Mouse (Mus musculus) forebrain, embryonic 11.5 days (tissue): Measurements from ENCODE around the gene Phlda1. TPM values are rescaled to one million over a fixed set of nuclear protein-coding genes. Genes with fewer than 3 reads are reported as not detected.

ENCODE experiments used
- polyA plus RNA-seq: library from polyadenylated mRNA; unstranded; fragments of >200 nt; fragmentation: Nextera tagmentation; extraction: Ambion mirVana; gene quantifications from 2 replicates; pipeline ENCODE4 v1.2.1, GENCODE M21; 2014

Gene Phlda1
- polyA plus RNA-seq, 1 experiment from 2014 or later = 12.5 TPM

Other genes starting within 250 kb of the Phlda1 start
- 7.5 and 9.5 TPM in 2 replicates for gene Bbs10, start 207.6 kb upstream of the Phlda1 start, polyA plus RNA-seq
- 399 and 441 TPM in 2 replicates for gene Nap1l1, start 33.1 kb upstream of the Phlda1 start, polyA plus RNA-seq